Mouse (Mus musculus) myocyte (in vitro differentiated cells): Measurements from ENCODE around the gene Lyve1. TPM values are rescaled to one million over a fixed set of nuclear protein-coding genes. Genes with fewer than 3 reads are reported as not detected.

Source experiments
- H3K27me3 ChIP-seq: one replicate; pipeline ENCODE4 v1.6.1; 2011; ENCODE audit not compliant: control insufficient read depth, insufficient read depth, insufficient read length
- H3K36me3 ChIP-seq: one replicate; pipeline ENCODE4 v1.6.1; 2011; ENCODE audit not compliant: control insufficient read depth, insufficient read depth
- H3K4me2 ChIP-seq: one replicate; pipeline ENCODE4 v1.6.1; 2011; ENCODE audit warnings: low read depth, control low read depth
- H3K4me3 ChIP-seq: one replicate; pipeline ENCODE4 v1.5.1; 2011; ENCODE audit warnings: mild to moderate bottlenecking, control low read depth, moderate library complexity
- H3K79me2 ChIP-seq: one replicate; pipeline ENCODE4 v1.6.1; 2011; ENCODE audit not compliant: control insufficient read depth, insufficient read depth
- H3ac ChIP-seq: one replicate; pipeline ENCODE4 v1.6.1; 2011; ENCODE audit not compliant: control insufficient read depth, insufficient read length
- CEBPB ChIP-seq: IDR thresholded peaks from 2 replicates; pipeline ENCODE4 v1.6.1; 2011; ENCODE audit warnings: mild to moderate bottlenecking, moderate library complexity; ENCODE audit not compliant: poor library complexity, insufficient read depth, severe bottlenecking
- E2F4 ChIP-seq: IDR thresholded peaks from one replicate; pipeline ENCODE4 v1.6.1; 2011; ENCODE audit warnings: mild to moderate bottlenecking, control low read depth, moderate library complexity; ENCODE audit not compliant: insufficient read depth
- MAX ChIP-seq: IDR thresholded peaks from one replicate; pipeline ENCODE4 v1.6.1; 2011; ENCODE audit warnings: low read depth, mild to moderate bottlenecking, control low read depth
- MYOD1 ChIP-seq, 3 experiments: IDR thresholded peaks; one replicate each; pipeline ENCODE4 v1.6.1; 2011; ENCODE audit warnings: control low read depth in 2 of 3, low read depth in 2 of 3, mild to moderate bottlenecking in 2 of 3, moderate library complexity in 1 of 3; ENCODE audit not compliant: insufficient read length in 2 of 3, control insufficient read depth in 1 of 3
- MYOG ChIP-seq, 3 experiments: IDR thresholded peaks; one replicate each; pipeline ENCODE4 v1.6.1; 2011; ENCODE audit warnings: control low read depth in 2 of 3, low read depth in 2 of 3, mild to moderate bottlenecking in 2 of 3; ENCODE audit not compliant: insufficient read length in 2 of 3, control insufficient read depth in 1 of 3, insufficient read depth in 1 of 3
- POLR2AphosphoS2 ChIP-seq: IDR thresholded peaks from one replicate; pipeline ENCODE4 v1.6.1; 2011; ENCODE audit warnings: low read depth, control low read depth; ENCODE audit not compliant: insufficient read length
- REST ChIP-seq: IDR thresholded peaks from one replicate; pipeline ENCODE4 v1.6.1; 2011; ENCODE audit warnings: mild to moderate bottlenecking, control low read depth, moderate library complexity; ENCODE audit not compliant: insufficient read depth, insufficient read length
- SRF ChIP-seq: IDR thresholded peaks from one replicate; pipeline ENCODE4 v1.6.1; 2011; ENCODE audit warnings: low read depth; ENCODE audit not compliant: control insufficient read depth, insufficient read length
- TCF12 ChIP-seq: IDR thresholded peaks from one replicate; pipeline ENCODE4 v1.6.1; 2011; ENCODE audit warnings: mild to moderate bottlenecking, control low read depth; ENCODE audit not compliant: poor library complexity, insufficient read depth, severe bottlenecking
- TCF3 ChIP-seq: IDR thresholded peaks from one replicate; pipeline ENCODE4 v1.6.1; 2011; ENCODE audit warnings: low read depth, control low read depth; ENCODE audit not compliant: insufficient read length
- USF1 ChIP-seq: IDR thresholded peaks from one replicate; pipeline ENCODE4 v1.6.1; 2011; ENCODE audit warnings: low read depth, mild to moderate bottlenecking, control low read depth, moderate library complexity
- polyA plus RNA-seq: library from polyadenylated mRNA; unstranded; fragments of >200 nt; fragmentation: generic; extraction: Trizol; gene quantifications from one replicate; pipeline ENCODE4 v1.2.1, GENCODE M21; 2012; ENCODE audit warnings: missing spikeins

Gene Lyve1
- polyA plus RNA-seq, 1 experiment, result not detected

DNA sequence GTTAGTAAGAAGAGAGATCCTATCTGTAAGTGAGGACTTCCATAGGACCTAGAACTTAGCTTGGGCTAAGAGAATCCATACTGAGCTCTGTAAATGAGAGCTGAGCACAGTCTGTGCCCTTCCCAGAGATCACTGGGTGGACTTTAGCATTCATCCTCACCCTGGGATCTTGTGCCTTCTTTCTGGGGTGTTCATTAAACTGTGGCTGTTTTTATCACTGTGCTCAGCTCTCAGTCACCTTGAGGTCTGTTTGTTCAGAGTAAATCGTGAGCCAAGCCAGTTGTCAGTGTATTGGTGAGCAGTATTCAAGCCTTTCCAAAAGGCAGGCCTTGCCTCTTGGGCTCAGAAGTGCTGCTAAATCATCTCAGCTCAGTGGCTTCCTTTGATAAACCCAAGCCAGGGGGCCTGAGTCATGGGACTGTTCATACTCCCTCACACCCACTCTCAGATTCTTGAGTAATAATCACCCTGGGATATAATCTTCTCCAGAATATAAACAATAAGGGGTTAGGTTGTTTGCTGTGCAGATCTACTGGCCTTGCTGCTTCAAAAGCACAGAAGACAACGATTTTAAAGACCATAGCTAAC is 18.8 kb upstream of the Lyve1 start:
- Histone ChIP-seq H3K79me2 (no peaks in the 10 kb centered on the region), H3ac (no peak overlapping the region), H3K27me3 (no peaks in the 10 kb centered on the region), H3K4me3 (no peak overlapping the region), H3K4me2 (no peak overlapping the region), H3K36me3 (no peaks in the 10 kb centered on the region)
- TF ChIP-seq MYOG (IDR thresholded peaks at IDR 0.05; ENCODE audit: control insufficient read depth in 1 of 3, insufficient read depth in 1 of 3, insufficient read length in 2 of 3, low read depth in 2 of 3), result no peak
- no peak for TF ChIP-seq SRF
- no peak for TF ChIP-seq MAX
- TF ChIP-seq E2F4, result no peak

DNA sequence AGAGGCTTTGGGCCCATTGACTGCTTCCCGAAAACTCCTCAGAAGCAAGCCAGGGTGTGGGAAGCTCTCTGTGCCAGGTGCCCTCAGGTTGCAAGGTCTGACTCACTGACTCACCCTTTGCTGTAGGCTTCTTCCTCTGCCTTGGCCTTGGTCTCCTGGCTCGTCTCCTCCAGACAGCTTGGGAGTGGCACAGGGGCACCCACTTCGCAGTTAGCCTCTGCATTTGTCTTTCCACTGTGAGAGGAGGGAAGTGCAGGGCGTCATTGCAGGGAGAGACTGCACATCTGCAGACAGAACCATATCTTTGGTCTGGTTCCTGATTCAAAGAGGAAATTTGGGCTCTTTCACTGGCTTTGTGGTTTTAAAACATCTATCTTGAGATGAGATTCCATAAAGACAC is 15.0 kb upstream of the Lyve1 start:
- H3K36me3 ChIP-seq, result no peaks in the 10 kb centered on the region
- H3K79me2 ChIP-seq, result no peaks in the 10 kb centered on the region
- H3ac ChIP-seq, result no peak overlapping the region
- H3K4me3 ChIP-seq, result no peak overlapping the region
- TF ChIP-seq MYOD1 (IDR thresholded peaks at IDR 0.05; ENCODE audit: control insufficient read depth in 1 of 3, insufficient read length in 2 of 3, low read depth in 2 of 3) (no peak), SRF (no peak), REST (no peak), USF1 (no peak), TCF3 (no peak), CEBPB (no peak), E2F4 (no peak), MYOG (IDR thresholded peaks at IDR 0.05; ENCODE audit: control insufficient read depth in 1 of 3, insufficient read depth in 1 of 3, insufficient read length in 2 of 3, low read depth in 2 of 3) (no peak), POLR2AphosphoS2 (no peak), MAX (no peak)
- no peaks in the 10 kb centered on the region for H3K27me3 ChIP-seq
- no peak overlapping the region for H3K4me2 ChIP-seq

DNA sequence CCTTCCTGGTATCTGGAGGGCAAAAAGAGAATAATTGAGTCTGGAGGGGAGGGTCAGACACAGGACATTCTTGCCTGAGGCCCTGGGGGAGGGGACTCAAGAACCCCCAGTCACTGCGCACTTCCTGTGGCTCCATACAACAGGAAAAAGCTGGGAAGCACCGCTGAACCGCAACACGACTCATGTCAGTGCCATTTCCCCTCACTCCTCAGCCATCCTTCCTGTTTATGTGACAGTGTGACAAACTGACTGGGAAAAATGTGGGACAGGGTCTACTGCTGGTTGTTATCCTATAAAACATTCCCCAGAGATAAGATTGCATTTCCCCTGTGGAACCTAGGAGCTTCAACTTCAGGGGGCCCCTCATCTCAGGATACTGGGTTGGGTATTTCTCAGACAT is 13.9 kb upstream of the Lyve1 start:
- TF ChIP-seq MAX (no peak), TCF12 (no peak), MYOD1 (IDR thresholded peaks at IDR 0.05; ENCODE audit: control insufficient read depth in 1 of 3, insufficient read length in 2 of 3, low read depth in 2 of 3) (no peak), CEBPB (no peak), USF1 (no peak), MYOG (IDR thresholded peaks at IDR 0.05; ENCODE audit: control insufficient read depth in 1 of 3, insufficient read depth in 1 of 3, insufficient read length in 2 of 3, low read depth in 2 of 3) (no peak), E2F4 (no peak), POLR2AphosphoS2 (no peak), REST (no peak), SRF (no peak), TCF3 (no peak)
- no peak overlapping the region for H3K4me3 ChIP-seq
- no peak overlapping the region for H3ac ChIP-seq
- H3K36me3 ChIP-seq, result no peaks in the 10 kb centered on the region
- no peak overlapping the region for H3K4me2 ChIP-seq
- no peaks in the 10 kb centered on the region for H3K79me2 ChIP-seq
- no peaks in the 10 kb centered on the region for H3K27me3 ChIP-seq

- no peak overlapping the region for H3K4me3 ChIP-seq
- H3K27me3 ChIP-seq, result no peaks in the 10 kb centered on the region
- no peaks in the 10 kb centered on the region for H3K36me3 ChIP-seq
- H3K4me2 ChIP-seq, result peak overlapping the region; percentile 32
- H3K79me2 ChIP-seq, result no peaks in the 10 kb centered on the region
- TF ChIP-seq MYOD1 (IDR thresholded peaks at IDR 0.05; ENCODE audit: control insufficient read depth in 1 of 3, insufficient read length in 2 of 3, low read depth in 2 of 3) (peak in 2 of 3 experiments; percentile 52 to 53), MAX (no peak)
- H3ac ChIP-seq, result no peak overlapping the region
Observed at GRCm38 (mm10) chr7:110868807-110869206, 5.8 kb upstream of the Lyve1 start.

- TF ChIP-seq SRF (no peak), MYOD1 (IDR thresholded peaks at IDR 0.05; ENCODE audit: control insufficient read depth in 1 of 3, insufficient read length in 2 of 3, low read depth in 2 of 3) (no peak), REST (no peak)
- Histone ChIP-seq H3ac (no peak overlapping the region), H3K36me3 (no peaks in the 10 kb centered on the region), H3K27me3 (no peaks in the 10 kb centered on the region), H3K79me2 (no peaks in the 10 kb centered on the region), H3K4me2 (no peak overlapping the region), H3K4me3 (no peak overlapping the region)
Observed at GRCm38 (mm10) chr7:110867116-110867515, 4.1 kb upstream of the Lyve1 start.
